Mouse (Mus musculus) E14TG2a.4 (cell line): ENCODE measurements around the gene Intu.

Experiments used
- CTCF ChIP-seq: conservative IDR thresholded peaks from 2 replicates; pipeline ENCODE4 v1.5.1; 2014; ENCODE audit warnings: low read length
- POU5F1 ChIP-seq: IDR thresholded peaks from 2 replicates; pipeline ENCODE4 v1.6.1; 2014; ENCODE audit warnings: low read length, borderline replicate concordance

GRCm38 (mm10) chr3:40685855-40686515, 154.9 kb downstream of the Intu start:
- TF ChIP-seq CTCF, result no peak
- TF ChIP-seq POU5F1, result no peak
